Mouse (Mus musculus) ES-E14 (cell line): ENCODE results near the gene Psma2. TPM values are rescaled to one million over a fixed set of nuclear protein-coding genes. Genes with fewer than 3 reads are reported as not detected.

Source experiments
- DNase-seq: peaks from one replicate; pipeline ENCODE4 v3.0.0-alpha.2; 2013; ENCODE audit warnings: low read depth, low spot score
- H3K27ac ChIP-seq: 2 replicates; pipeline ENCODE4 v1.5.1; 2012; ENCODE audit warnings: low read depth, mild to moderate bottlenecking, low read length, moderate library complexity, mixed read lengths; ENCODE audit not compliant: poor library complexity, insufficient read depth, severe bottlenecking
- H3K36me3 ChIP-seq: 2 replicates; pipeline ENCODE4 v1.6.1; 2012; ENCODE audit warnings: mild to moderate bottlenecking, low read length, moderate library complexity, mixed read lengths; ENCODE audit not compliant: control insufficient read depth, poor library complexity, insufficient read depth, severe bottlenecking
- H3K4me1 ChIP-seq, 2 experiments: fragments of 150-350 bp in 1 of 2; sonication (generic) in 1 of 2; 2 replicates each; pipeline ENCODE4 v1.6.1; 2012; ENCODE audit warnings: low read length in 2 of 2, mild to moderate bottlenecking in 1 of 2, mixed read lengths in 1 of 2; ENCODE audit not compliant: control insufficient read depth in 2 of 2, insufficient read depth in 2 of 2, poor library complexity in 1 of 2
- H3K4me3 ChIP-seq, 2 experiments: fragments of 150-350 bp in 1 of 2; sonication (generic) in 1 of 2; 2 replicates each; pipeline ENCODE4 v1.5.1; 2012; ENCODE audit warnings: low read length in 2 of 2, low read depth in 1 of 2, mild to moderate bottlenecking in 1 of 2, mixed read lengths in 1 of 2; ENCODE audit not compliant: insufficient read depth in 1 of 2, poor library complexity in 1 of 2, severe bottlenecking in 1 of 2
- H3K9ac ChIP-seq: 2 replicates; pipeline ENCODE4 v1.6.1; 2012; ENCODE audit warnings: low read depth, mild to moderate bottlenecking, low read length, mixed read lengths; ENCODE audit not compliant: poor library complexity, insufficient read depth, severe bottlenecking
- H3K9me3 ChIP-seq: fragments of 150-350 bp; sonication (generic); 2 replicates; pipeline ENCODE4 v1.6.1; 2012; ENCODE audit warnings: low read depth, mild to moderate bottlenecking, low read length; ENCODE audit not compliant: control insufficient read depth, insufficient read depth
- CHD2 ChIP-seq: IDR thresholded peaks from 2 replicates; pipeline ENCODE4 v1.6.1; 2014; ENCODE audit warnings: mild to moderate bottlenecking, low read depth, low read length, inconsistent platforms
- HCFC1 ChIP-seq: IDR thresholded peaks from 2 replicates; pipeline ENCODE4 v1.6.1; 2012; ENCODE audit warnings: low read length, inconsistent platforms, borderline replicate concordance; ENCODE audit not compliant: insufficient read depth
- MAFK ChIP-seq: IDR thresholded peaks from 2 replicates; pipeline ENCODE4 v1.6.1; 2014; ENCODE audit warnings: mild to moderate bottlenecking, low read depth, low read length, inconsistent platforms; ENCODE audit not compliant: insufficient read depth
- ZC3H11A ChIP-seq: IDR thresholded peaks from 2 replicates; pipeline ENCODE4 v1.6.1; 2012; ENCODE audit warnings: low read depth, mild to moderate bottlenecking, inconsistent platforms, low read length, borderline replicate concordance
- ZNF384 ChIP-seq: IDR thresholded peaks from 2 replicates; pipeline ENCODE4 v1.6.1; 2012; ENCODE audit warnings: low read depth, low read length, inconsistent platforms
- in situ Hi-C, 2 experiments: fragments of 600-800 bp; cut with MboI; formaldehyde crosslinking; loops; one replicate each; pipeline ENCODE4 v1.15.1; 2025; ENCODE audit warnings: low sequenced_read_pairs in 2 of 2, inconsistent platforms in 1 of 2; ENCODE audit not compliant: unreplicated experiment in 2 of 2
- total RNA-seq: library from RNA; depleted of rRNA; stranded (reverse); fragments of 300-350 nt; gene quantifications from 2 replicates; pipeline ENCODE4 v1.2.3, GENCODE M21; 2012

The Psma2 gene
- total RNA-seq, 1 experiment: 136 TPM

DNA sequence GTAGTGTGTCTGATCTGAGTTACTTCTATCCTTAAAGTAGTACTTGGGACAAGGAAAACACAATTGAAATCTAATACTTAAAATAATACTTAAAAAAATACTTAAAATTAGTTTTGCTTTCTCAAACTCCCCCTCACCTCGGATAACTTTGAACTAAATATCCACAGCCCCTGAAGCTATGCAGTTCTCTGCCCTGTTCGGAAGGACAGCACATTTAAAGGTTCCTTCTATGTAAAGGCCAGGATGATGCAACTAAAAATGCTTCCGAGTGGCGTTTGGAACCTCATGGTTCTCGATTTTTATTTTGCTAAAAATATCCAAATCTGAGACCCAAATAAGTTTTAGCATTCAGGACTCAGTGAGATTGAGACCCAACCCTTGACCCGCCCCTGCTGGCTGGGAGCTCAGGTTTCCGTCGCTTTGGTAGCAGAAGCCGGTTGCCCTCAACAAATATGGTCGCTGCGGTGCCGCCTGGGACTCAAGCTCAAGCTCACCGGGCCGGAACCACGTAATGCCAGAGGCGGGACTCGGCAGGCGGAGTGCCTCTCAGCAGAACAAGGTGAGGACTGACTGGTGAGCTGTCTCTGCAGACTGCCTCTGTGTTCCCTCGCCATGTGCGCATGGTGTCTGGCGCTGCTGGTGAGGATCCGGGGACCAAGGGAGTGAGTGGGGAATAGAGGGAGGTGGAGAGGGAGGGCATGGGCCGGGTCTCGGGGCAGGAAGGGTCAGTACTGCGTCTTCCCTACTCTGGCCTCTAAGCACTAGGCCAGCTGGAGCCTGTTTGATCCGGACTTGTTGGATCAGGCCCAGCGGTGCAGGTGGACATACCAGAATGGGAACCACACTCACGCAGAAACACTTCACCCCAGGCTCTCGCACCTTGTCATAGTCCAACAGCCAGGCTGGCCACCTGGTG, 16.9 kb downstream of the Psma2 start, which contains the start of gene AW209491:
AW209491 (plus strand) TSS at position 429 of the 916 bp plus-strand sequence.
- peak within 1 kb of the TSS; percentile 97 for H3K9ac ChIP-seq
- peak within 1 kb of the TSS; percentile 57 for H3K27ac ChIP-seq
- peaks cover 3% of the 10 kb centered on the region for H3K36me3 ChIP-seq
- in situ Hi-C loops: no loop called here
- H3K9me3 ChIP-seq: no peaks in the 10 kb centered on the region
- TF ChIP-seq ZC3H11A: no peak
- TF ChIP-seq HCFC1: peak; percentile 86
- peaks cover 0 to 6% of the 10 kb centered on the region in 2 experiments; a peak in 1 of 4 replicates for H3K4me1 ChIP-seq
- DNase-seq: peak; percentile 90
- peak within 1 kb of the TSS; percentile 85 to 99 for H3K4me3 ChIP-seq

DNA sequence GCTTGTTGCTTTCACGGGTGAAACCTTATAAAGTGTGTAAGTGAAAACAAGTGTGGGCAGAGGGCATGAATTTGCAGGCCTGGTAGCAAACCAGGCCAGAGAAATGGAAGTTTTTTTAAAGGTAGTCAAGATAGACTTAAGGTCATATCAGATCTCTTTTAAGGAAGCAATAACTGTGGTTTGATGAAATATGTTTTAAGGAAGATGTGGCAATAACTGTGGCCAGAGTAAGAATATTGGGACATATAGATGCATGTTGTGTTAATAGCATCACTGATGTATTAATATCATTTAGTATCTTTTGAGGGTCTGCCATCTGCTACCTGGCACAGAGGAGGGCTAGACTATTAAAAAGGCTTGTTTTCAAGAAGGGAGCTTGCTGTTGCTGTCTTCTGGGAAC, 27.0 kb downstream of the Psma2 start:
- Histone ChIP-seq H3K4me3 (no peak overlapping the region), H3K9ac (no peak overlapping the region), H3K9me3 (no peaks in the 10 kb centered on the region), H3K36me3 (peaks cover 24% of the 10 kb centered on the region), H3K4me1 (0 out of 4 replicates have a peak, but pooled peaks cover 0 to 2% of the 10 kb centered on the region in 2 experiments), H3K27ac (no peak overlapping the region)
- no peak for DNase-seq
- TF ChIP-seq MAFK: no peak
- no peak for TF ChIP-seq CHD2
- TF ChIP-seq ZC3H11A: no peak
- in situ Hi-C loops: loop anchor here in 1 of 2 experiments (10.0 kb wide), 2 partner anchors 695 to 1125 kb away; no protein-coding TSS in a partner anchor

DNA sequence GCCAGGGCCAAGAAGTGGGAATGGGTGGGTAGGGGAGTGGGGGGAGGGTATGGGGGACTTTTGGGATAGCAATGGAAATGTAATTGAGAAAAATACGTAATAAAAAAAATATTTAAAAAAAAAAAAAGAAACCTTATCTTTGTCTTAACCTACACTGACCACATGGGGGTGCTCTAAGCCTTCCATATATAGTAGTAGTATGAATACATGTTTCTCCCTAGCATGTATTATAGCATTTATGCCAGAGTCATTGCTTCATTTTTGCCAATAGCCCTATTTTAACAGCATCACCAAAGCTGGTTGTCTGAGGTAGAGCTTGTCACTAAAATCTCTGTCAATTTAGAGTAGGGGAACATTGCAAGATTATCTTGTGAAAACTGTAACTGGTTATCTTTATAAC, 36.3 kb downstream of the Psma2 start:
- Histone ChIP-seq H3K36me3 (no peaks in the 10 kb centered on the region), H3K4me1 (no peaks in the 10 kb centered on the region), H3K9me3 (no peaks in the 10 kb centered on the region), H3K9ac (no peak overlapping the region), H3K4me3 (no peak overlapping the region), H3K27ac (no peak overlapping the region)
- no peak for TF ChIP-seq CHD2
- peak; percentile 91 for TF ChIP-seq ZNF384
- TF ChIP-seq HCFC1: no peak
- in situ Hi-C loops: loop anchor here in 1 of 2 experiments (10.0 kb wide), 2 partner anchors 686 to 1116 kb away; no protein-coding TSS in a partner anchor
- no peak for DNase-seq

DNA sequence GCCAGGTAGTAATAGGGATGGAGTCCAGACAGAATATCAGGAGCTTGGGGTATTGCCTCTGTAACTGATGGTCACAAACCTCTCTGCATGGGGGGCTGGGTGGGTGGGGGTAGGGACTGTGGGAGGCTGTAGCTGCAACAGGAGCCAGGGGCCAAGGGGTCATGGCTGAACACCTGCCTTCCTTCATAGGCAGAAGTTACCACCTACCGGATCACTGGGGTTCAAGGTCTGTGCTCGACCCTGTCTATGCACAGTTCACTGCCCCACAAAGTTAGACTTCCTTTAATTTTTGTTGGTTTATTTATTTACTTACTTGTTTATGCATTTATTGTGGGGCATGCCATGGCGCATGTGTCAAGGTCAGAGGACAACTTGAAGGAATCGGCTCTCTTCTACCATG, 54.1 kb downstream of the Psma2 start:
- TF ChIP-seq ZNF384 (no peak), ZC3H11A (no peak), HCFC1 (no peak), MAFK (no peak), CHD2 (no peak)
- Histone ChIP-seq H3K9me3 (no peaks in the 10 kb centered on the region), H3K36me3 (no peaks in the 10 kb centered on the region), H3K4me3 (no peak overlapping the region), H3K9ac (no peak overlapping the region), H3K4me1 (no peaks in the 10 kb centered on the region), H3K27ac (no peak overlapping the region)
- no peak for DNase-seq
- in situ Hi-C loops: loop anchor here in 1 of 2 experiments (25.0 kb wide), 1 partner anchor 1095 kb away; no protein-coding TSS in a partner anchor
